Mouse (Mus musculus): ENCODE measurements around the gene Tmem40. TPM values are rescaled to one million over a fixed set of nuclear protein-coding genes. Genes with fewer than 3 reads are reported as not detected.

Gene Tmem40
- polyA plus RNA-seq, 1 experiment: 0.37 TPM

DNA sequence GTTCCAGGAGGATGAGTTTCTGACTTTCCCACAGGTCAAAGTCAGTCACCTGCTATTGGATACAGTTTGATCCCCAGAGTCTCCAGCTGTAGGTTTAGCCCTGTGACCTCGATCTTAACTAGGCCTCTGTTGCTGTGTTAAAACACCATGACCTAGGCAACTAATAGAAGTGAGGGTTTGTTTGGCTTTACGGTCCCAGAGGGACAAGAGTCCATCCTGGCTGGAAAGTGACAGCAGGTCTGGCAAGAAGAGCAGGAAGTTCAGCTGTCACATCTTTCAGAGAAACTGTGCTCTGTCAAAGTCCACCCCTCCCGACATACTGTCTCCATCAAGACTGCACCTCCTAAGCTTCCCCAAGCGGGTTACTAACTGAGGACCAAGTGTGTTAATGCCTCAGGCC, 8.6 kb upstream of the Tmem40 start:
- Histone ChIP-seq H3K4me2 (ENCODE audit: low read depth) (no peak overlapping the region), H3ac (ENCODE audit: control insufficient read depth, insufficient read length) (no peak overlapping the region), H3K79me2 (ENCODE audit: control insufficient read depth, insufficient read depth) (no peaks in the 10 kb centered on the region), H3K36me3 (ENCODE audit: control insufficient read depth, insufficient read depth) (no peaks in the 10 kb centered on the region), H3K27me3 (ENCODE audit: control insufficient read depth, insufficient read depth, insufficient read length) (no peaks in the 10 kb centered on the region), H3K4me3 (no peak overlapping the region)
- TF ChIP-seq SRF (IDR thresholded peaks at IDR 0.05; ENCODE audit: control insufficient read depth, insufficient read length, low read depth): no peak

DNA sequence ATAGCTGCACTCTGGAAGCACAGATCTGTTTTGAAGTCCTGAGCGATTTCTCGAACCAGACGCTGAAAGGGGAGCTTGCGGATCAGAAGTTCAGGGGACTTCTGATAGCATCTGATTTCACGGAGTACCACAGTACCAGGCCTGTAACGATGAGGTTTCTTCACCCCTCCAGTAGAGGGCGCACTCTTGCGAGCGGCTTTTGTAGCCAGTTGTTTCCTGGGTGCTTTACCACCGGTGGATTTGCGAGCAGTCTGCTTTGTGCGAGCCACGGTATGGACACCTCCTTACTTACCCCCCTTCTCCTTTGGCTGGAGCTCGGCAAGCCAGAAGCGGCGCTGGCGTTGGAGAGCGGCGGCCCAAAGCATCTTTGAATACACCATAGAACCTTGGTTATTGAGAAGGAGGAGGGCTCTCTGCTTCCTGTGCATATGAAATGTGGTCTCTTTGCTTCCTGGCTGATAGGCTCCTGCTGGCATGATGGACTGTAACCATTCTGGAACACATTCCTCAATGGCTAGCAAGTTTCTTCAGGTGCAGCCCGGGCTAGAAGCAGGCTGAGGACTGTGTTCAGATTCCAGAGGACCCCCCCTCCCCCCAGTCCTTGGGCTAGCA, 8.0 kb upstream of the Tmem40 start:
- Histone ChIP-seq H3K4me2 (ENCODE audit: low read depth) (no peak overlapping the region), H3K79me2 (ENCODE audit: control insufficient read depth, insufficient read depth) (no peaks in the 10 kb centered on the region), H3K36me3 (ENCODE audit: control insufficient read depth, insufficient read depth) (no peaks in the 10 kb centered on the region), H3K4me3 (no peak overlapping the region), H3ac (ENCODE audit: control insufficient read depth, insufficient read length) (no peak overlapping the region), H3K27me3 (ENCODE audit: control insufficient read depth, insufficient read depth, insufficient read length) (no peaks in the 10 kb centered on the region)
- TF ChIP-seq REST (IDR thresholded peaks at IDR 0.05; ENCODE audit: insufficient read depth, insufficient read length): no peak
- no peak for TF ChIP-seq TCF12 (IDR thresholded peaks at IDR 0.05; ENCODE audit: insufficient read depth, poor library complexity, severe bottlenecking)
- TF ChIP-seq MYOG (IDR thresholded peaks at IDR 0.05; ENCODE audit: control insufficient read depth in 1 of 3, insufficient read depth in 1 of 3, insufficient read length in 2 of 3, low read depth in 2 of 3): no peak
- TF ChIP-seq MAX (IDR thresholded peaks at IDR 0.05; ENCODE audit: low read depth): no peak
- TF ChIP-seq MYOD1 (IDR thresholded peaks at IDR 0.05; ENCODE audit: control insufficient read depth in 1 of 3, insufficient read length in 2 of 3, low read depth in 2 of 3): no peak
- TF ChIP-seq E2F4 (IDR thresholded peaks at IDR 0.05; ENCODE audit: insufficient read depth): no peak
- no peak for TF ChIP-seq SRF (IDR thresholded peaks at IDR 0.05; ENCODE audit: control insufficient read depth, insufficient read length, low read depth)
- TF ChIP-seq TCF3 (IDR thresholded peaks at IDR 0.05; ENCODE audit: insufficient read length, low read depth): no peak
- TF ChIP-seq USF1 (IDR thresholded peaks at IDR 0.05; ENCODE audit: low read depth): no peak
- no peak for TF ChIP-seq POLR2A (IDR thresholded peaks at IDR 0.05; ENCODE audit: insufficient read length, low read depth)
- TF ChIP-seq CEBPB (IDR thresholded peaks at IDR 0.05; ENCODE audit: insufficient read depth, poor library complexity, severe bottlenecking): no peak
- no peak for TF ChIP-seq POLR2AphosphoS2 (IDR thresholded peaks at IDR 0.05; ENCODE audit: insufficient read length, low read depth)

DNA sequence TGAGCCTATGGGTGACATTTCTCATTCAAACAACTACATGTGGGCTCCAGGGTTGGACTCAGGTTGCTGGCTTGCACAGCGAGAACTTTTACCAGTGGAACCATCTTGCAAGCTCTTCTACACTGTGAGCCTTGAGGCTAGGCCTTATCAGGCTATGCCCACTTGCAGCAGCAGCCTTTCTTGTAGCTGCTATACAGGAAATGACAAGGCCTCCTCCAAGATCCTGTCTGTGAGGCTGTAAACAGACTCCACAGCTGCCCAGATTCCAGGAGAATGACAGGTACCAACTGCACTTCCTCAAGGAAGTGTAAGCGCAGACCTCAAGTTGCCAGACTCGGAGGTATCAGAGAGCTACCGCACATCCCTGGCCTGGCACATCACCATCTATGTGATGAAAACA, 6.0 kb upstream of the Tmem40 start:
- no peaks in the 10 kb centered on the region for H3K79me2 ChIP-seq (ENCODE audit: control insufficient read depth, insufficient read depth)
- H3K4me2 ChIP-seq (ENCODE audit: low read depth): no peak overlapping the region
- H3K4me3 ChIP-seq: no peak overlapping the region
- H3ac ChIP-seq (ENCODE audit: control insufficient read depth, insufficient read length): no peak overlapping the region
- H3K36me3 ChIP-seq (ENCODE audit: control insufficient read depth, insufficient read depth): no peaks in the 10 kb centered on the region
- H3K27me3 ChIP-seq (ENCODE audit: control insufficient read depth, insufficient read depth, insufficient read length): no peaks in the 10 kb centered on the region
- TF ChIP-seq TCF12 (IDR thresholded peaks at IDR 0.05; ENCODE audit: insufficient read depth, poor library complexity, severe bottlenecking) (no peak), TCF3 (IDR thresholded peaks at IDR 0.05; ENCODE audit: insufficient read length, low read depth) (no peak), POLR2AphosphoS2 (IDR thresholded peaks at IDR 0.05; ENCODE audit: insufficient read length, low read depth) (no peak), USF1 (IDR thresholded peaks at IDR 0.05; ENCODE audit: low read depth) (no peak), MYOD1 (IDR thresholded peaks at IDR 0.05; ENCODE audit: control insufficient read depth in 1 of 3, insufficient read length in 2 of 3, low read depth in 2 of 3) (no peak), CEBPB (IDR thresholded peaks at IDR 0.05; ENCODE audit: insufficient read depth, poor library complexity, severe bottlenecking) (no peak), POLR2A (IDR thresholded peaks at IDR 0.05; ENCODE audit: insufficient read length, low read depth) (no peak), MAX (IDR thresholded peaks at IDR 0.05; ENCODE audit: low read depth) (no peak), SRF (IDR thresholded peaks at IDR 0.05; ENCODE audit: control insufficient read depth, insufficient read length, low read depth) (no peak)

- TF ChIP-seq TCF12 (IDR thresholded peaks at IDR 0.05; ENCODE audit: insufficient read depth, poor library complexity, severe bottlenecking) (no peak), MYOG (IDR thresholded peaks at IDR 0.05; ENCODE audit: control insufficient read depth in 1 of 3, insufficient read depth in 1 of 3, insufficient read length in 2 of 3, low read depth in 2 of 3) (no peak), CEBPB (IDR thresholded peaks at IDR 0.05; ENCODE audit: insufficient read depth, poor library complexity, severe bottlenecking) (no peak), REST (IDR thresholded peaks at IDR 0.05; ENCODE audit: insufficient read depth, insufficient read length) (no peak), MYOD1 (IDR thresholded peaks at IDR 0.05; ENCODE audit: control insufficient read depth in 1 of 3, insufficient read length in 2 of 3, low read depth in 2 of 3) (no peak), POLR2A (IDR thresholded peaks at IDR 0.05; ENCODE audit: insufficient read length, low read depth) (no peak), TCF3 (IDR thresholded peaks at IDR 0.05; ENCODE audit: insufficient read length, low read depth) (no peak), E2F4 (IDR thresholded peaks at IDR 0.05; ENCODE audit: insufficient read depth) (no peak), USF1 (IDR thresholded peaks at IDR 0.05; ENCODE audit: low read depth) (no peak), POLR2AphosphoS2 (IDR thresholded peaks at IDR 0.05; ENCODE audit: insufficient read length, low read depth) (no peak), SRF (IDR thresholded peaks at IDR 0.05; ENCODE audit: control insufficient read depth, insufficient read length, low read depth) (no peak)
Observed at GRCm38 (mm10) chr6:115767357-115767756, 5.1 kb upstream of the Tmem40 start.

GRCm38 (mm10) chr6:115764179-115764578, 2.0 kb upstream of the Tmem40 start:
- Histone ChIP-seq H3K4me3 (no peak overlapping the region), H3K27me3 (ENCODE audit: control insufficient read depth, insufficient read depth, insufficient read length) (no peaks in the 10 kb centered on the region), H3K36me3 (ENCODE audit: control insufficient read depth, insufficient read depth) (no peaks in the 10 kb centered on the region), H3K79me2 (ENCODE audit: control insufficient read depth, insufficient read depth) (no peaks in the 10 kb centered on the region), H3ac (ENCODE audit: control insufficient read depth, insufficient read length) (no peak overlapping the region), H3K4me2 (ENCODE audit: low read depth) (no peak overlapping the region)
- TF ChIP-seq CEBPB (IDR thresholded peaks at IDR 0.05; ENCODE audit: insufficient read depth, poor library complexity, severe bottlenecking): no peak
- peak; percentile 74 for TF ChIP-seq USF1 (IDR thresholded peaks at IDR 0.05; ENCODE audit: low read depth)
- no peak for TF ChIP-seq SRF (IDR thresholded peaks at IDR 0.05; ENCODE audit: control insufficient read depth, insufficient read length, low read depth)

More at GRCm38 (mm10) chr6:115767357-115767756, 5.1 kb upstream of the Tmem40 start:
- Histone ChIP-seq H3K4me2 (ENCODE audit: low read depth) (no peak overlapping the region), H3K79me2 (ENCODE audit: control insufficient read depth, insufficient read depth) (no peaks in the 10 kb centered on the region), H3ac (ENCODE audit: control insufficient read depth, insufficient read length) (no peak overlapping the region), H3K36me3 (ENCODE audit: control insufficient read depth, insufficient read depth) (no peaks in the 10 kb centered on the region), H3K4me3 (no peak overlapping the region), H3K27me3 (ENCODE audit: control insufficient read depth, insufficient read depth, insufficient read length) (no peaks in the 10 kb centered on the region)
